Mouse (Mus musculus) liver, embryonic 13.5 days (tissue): ENCODE measurements around the gene Prrx1. TPM values are rescaled to one million over a fixed set of nuclear protein-coding genes. Genes with fewer than 3 reads are reported as not detected.

ENCODE experiments used
- ATAC-seq: fragments of 200-750 bp; cut with Nextera tagmentation; 2 replicates; pipeline ENCODE4 v1.8.0; 2017; ENCODE audit warnings: low read depth, mild to moderate bottlenecking, moderate number of reproducible peaks, moderate library complexity
- DNase-seq: peaks from one replicate; pipeline ENCODE4 v3.0.0; 2022
- H3K27ac ChIP-seq: fragments of 300-500 bp; sonication (generic); 2 replicates; pipeline ENCODE4 v1.5.1; 2015; ENCODE audit warnings: moderate library complexity, mild to moderate bottlenecking, inconsistent platforms
- H3K27me3 ChIP-seq: fragments of 300-500 bp; sonication (generic); 2 replicates; pipeline ENCODE4 v1.6.1; 2015; ENCODE audit warnings: mild to moderate bottlenecking, inconsistent platforms
- H3K36me3 ChIP-seq: fragments of 300-500 bp; sonication (generic); 2 replicates; pipeline ENCODE4 v1.6.1; 2015; ENCODE audit warnings: mild to moderate bottlenecking, inconsistent platforms
- H3K4me1 ChIP-seq: fragments of 300-500 bp; sonication (generic); replicated peaks from 2 replicates; pipeline ENCODE4 v1.6.1; 2015; ENCODE audit warnings: inconsistent platforms
- H3K4me2 ChIP-seq: fragments of 300-500 bp; sonication (generic); 2 replicates; pipeline ENCODE4 v1.6.1; 2015; ENCODE audit warnings: inconsistent platforms, mild to moderate bottlenecking, moderate library complexity
- H3K4me3 ChIP-seq: fragments of 300-500 bp; sonication (generic); replicated peaks from 2 replicates; pipeline ENCODE4 v1.5.1; 2015; ENCODE audit warnings: mild to moderate bottlenecking, inconsistent platforms
- H3K9ac ChIP-seq: fragments of 300-500 bp; sonication (generic); 2 replicates; pipeline ENCODE4 v1.6.1; 2015; ENCODE audit warnings: mild to moderate bottlenecking, inconsistent platforms
- H3K9me3 ChIP-seq: fragments of 300-500 bp; sonication (generic); replicated peaks from 2 replicates; pipeline ENCODE4 v1.6.1; 2016; ENCODE audit warnings: inconsistent platforms
- WGBS: fragments of 180-500 bp; shearing (Covaris S2); methylation state at CpG from one replicate; pipeline ENCODE4 v1.1.7; 2015; ENCODE audit not compliant: insufficient replicate concordance; 5-methylcytosine and 5-hydroxymethylcytosine counted together
- polyA plus RNA-seq: library from polyadenylated mRNA; unstranded; fragments of >200 nt; fragmentation: Nextera tagmentation; extraction: Ambion mirVana; gene quantifications from 2 replicates; pipeline ENCODE4 v1.2.1, GENCODE M21; 2015

The Prrx1 gene
- polyA plus RNA-seq, 1 experiment from 2014 or later, result 0.25 TPM

DNA sequence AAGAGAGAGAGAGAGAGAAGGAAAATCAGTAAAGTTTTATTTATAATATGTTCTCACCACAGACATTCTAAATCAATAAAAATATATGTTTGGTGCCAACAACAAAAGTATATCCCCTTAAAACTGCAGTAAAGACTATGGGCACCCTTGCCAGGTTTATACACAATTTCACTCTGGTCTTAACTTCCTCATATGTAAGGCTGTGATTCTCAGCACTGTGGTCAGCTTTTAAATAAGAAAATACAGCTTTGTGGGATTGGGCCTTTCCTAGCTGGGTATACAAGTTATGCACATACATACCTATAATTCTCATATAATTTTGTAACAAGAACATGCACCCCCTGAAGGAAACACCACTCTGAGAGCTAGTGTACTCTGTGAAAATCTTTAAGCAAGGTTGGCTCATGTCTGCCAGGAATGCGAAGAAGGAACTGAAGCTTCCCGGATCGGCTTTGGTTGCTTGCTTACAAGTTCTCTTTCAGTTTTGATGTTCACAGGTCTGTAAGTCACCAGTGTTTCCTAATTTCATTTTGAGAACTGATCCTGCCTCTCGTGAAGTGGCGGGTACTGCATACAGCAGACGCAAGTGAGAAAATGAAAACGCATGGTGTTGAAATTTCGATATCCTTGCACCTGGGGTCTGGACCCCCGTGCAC, 29.4 kb downstream of the Prrx1 start:
- H3K36me3 ChIP-seq, result no peaks in the 10 kb centered on the region
- no peak overlapping the region for H3K27ac ChIP-seq
- H3K4me1 ChIP-seq, result no peaks in the 10 kb centered on the region
- 74% methylated on average over 9 of the region's 9 CpGs for WGBS
- no peak overlapping the region for H3K4me3 ChIP-seq
- H3K9ac ChIP-seq, result no peak overlapping the region
- H3K27me3 ChIP-seq, result no peaks in the 10 kb centered on the region
- no peaks in the 10 kb centered on the region for H3K9me3 ChIP-seq
- no peak overlapping the region for H3K4me2 ChIP-seq
- no peak for ATAC-seq
- DNase-seq, result no peak

DNA sequence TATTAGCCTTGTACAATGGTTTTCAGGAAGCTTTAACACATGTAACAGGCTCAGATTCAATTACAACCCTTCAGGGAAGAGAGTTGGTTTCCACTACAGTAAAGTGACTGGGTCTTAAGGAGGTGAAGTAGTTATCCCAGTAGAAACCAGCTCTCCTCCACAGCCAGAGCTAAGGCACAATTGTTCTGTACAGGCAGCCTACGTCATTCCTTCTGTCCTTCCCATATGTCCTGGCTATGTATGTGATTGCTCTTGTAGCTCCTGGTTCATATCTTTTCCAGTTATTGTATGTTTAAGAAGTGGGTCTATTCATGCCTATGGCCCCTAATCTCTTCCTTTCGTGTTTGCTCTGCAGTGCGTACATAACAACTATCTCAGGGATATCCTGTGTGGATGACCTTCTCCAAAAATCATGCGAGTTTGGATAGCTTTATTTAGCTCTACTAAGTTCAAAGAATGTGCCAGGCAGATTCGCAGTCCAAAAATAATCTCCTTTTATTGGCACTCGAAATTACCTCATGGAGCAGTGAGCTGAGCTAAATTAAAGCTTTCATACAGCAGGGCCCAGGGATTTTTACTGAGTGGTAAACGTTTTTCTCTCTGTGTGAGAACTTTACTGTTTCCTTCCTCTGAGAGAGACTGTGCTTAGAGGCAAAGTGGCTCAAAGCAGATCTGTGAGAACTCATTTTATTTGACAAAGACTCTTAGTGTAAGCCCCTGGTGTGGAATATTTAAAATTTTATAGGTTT, 31.9 kb downstream of the Prrx1 start:
- no peak overlapping the region for H3K9ac ChIP-seq
- ATAC-seq (no peak), DNase-seq (no peak)
- H3K27ac ChIP-seq, result no peak overlapping the region
- no peaks in the 10 kb centered on the region for H3K9me3 ChIP-seq
- 39% methylated on average over 7 of the region's 7 CpGs for WGBS
- no peak overlapping the region for H3K4me3 ChIP-seq
- no peak overlapping the region for H3K4me2 ChIP-seq
- H3K27me3 ChIP-seq, result no peaks in the 10 kb centered on the region
- no peaks in the 10 kb centered on the region for H3K36me3 ChIP-seq
- no peaks in the 10 kb centered on the region for H3K4me1 ChIP-seq

DNA sequence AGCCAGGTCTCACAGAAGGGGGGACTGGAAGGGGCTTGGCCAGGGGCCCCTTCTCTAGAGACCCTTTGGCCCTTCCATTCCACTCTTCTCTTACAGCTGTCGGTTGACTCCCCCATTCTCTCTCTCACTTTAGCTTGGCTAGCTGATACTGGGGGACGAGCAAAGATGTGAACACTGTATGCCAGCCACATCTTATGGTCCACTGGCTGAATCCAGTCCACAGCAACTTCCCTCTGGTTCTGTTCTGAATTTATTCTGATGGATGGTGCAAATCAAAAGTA, 32.7 kb downstream of the Prrx1 start:
- no peaks in the 10 kb centered on the region for H3K36me3 ChIP-seq
- WGBS, result 50% methylated on average over 2 of the region's 2 CpGs
- ATAC-seq, result no peak
- no peaks in the 10 kb centered on the region for H3K9me3 ChIP-seq
- H3K4me1 ChIP-seq, result no peaks in the 10 kb centered on the region
- no peak overlapping the region for H3K27ac ChIP-seq
- no peak overlapping the region for H3K4me3 ChIP-seq
- H3K9ac ChIP-seq, result no peak overlapping the region
- no peak overlapping the region for H3K4me2 ChIP-seq
- H3K27me3 ChIP-seq, result no peaks in the 10 kb centered on the region
- DNase-seq, result no peak

DNA sequence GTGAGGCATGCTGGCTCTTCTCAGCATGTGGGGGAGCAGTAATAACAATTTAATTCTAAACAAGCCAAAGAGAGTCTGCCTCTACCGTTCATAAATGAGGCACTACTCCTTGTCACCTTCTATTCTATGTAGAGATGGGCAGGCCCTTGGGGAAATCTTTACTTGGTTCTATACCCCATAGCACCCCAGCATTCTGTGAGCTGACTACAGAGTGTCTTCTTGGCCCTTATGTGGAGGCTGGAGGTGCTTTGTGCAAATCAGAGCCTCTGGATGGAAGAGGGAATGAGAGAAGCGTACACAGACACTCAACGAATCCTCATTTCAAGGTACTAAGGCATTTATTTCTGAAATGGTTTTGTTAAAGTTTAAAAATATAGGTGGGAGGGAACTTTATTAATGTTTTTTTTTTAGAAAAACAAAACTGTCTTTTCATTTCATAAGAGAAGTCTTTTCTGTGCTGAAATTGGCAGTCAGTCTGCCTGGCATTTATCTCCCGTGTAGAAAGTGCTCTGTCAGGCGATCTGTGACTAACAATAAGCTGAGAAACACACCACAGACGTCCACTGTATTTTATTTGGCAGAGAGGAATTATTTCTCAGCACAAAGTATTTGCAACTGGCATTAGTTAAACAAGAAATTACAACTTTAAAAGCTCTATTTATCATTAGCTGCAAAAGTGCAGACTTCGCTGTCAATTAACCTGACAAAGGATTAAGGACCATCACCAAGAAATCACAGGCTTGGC, 33.2 kb downstream of the Prrx1 start:
- no peak overlapping the region for H3K27ac ChIP-seq
- no peak for ATAC-seq
- 62% methylated on average over 7 of the region's 7 CpGs for WGBS
- no peaks in the 10 kb centered on the region for H3K36me3 ChIP-seq
- no peak for DNase-seq
- H3K9me3 ChIP-seq, result no peaks in the 10 kb centered on the region
- H3K4me1 ChIP-seq, result no peaks in the 10 kb centered on the region
- no peak overlapping the region for H3K9ac ChIP-seq
- no peaks in the 10 kb centered on the region for H3K27me3 ChIP-seq
- no peak overlapping the region for H3K4me3 ChIP-seq
- H3K4me2 ChIP-seq, result no peak overlapping the region

DNA sequence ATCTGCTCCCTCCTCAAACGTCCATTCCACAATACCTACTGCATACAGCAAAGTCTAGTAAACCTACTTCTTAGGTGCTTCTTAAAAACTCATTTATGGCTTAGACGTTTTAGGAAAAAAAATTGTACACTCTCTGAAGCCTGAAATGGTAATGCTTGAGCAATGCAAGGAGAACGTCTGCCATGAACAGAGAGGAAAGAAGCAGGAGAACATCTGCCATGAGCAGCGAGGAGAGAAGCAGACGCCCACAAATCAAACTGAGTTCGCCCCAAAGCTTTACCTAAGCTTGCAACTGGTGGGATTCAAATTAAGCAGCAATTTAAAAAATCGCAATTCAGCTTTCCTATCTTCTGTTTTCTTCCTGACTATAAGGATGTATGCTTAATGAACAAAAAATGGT, 36.4 kb downstream of the Prrx1 start:
- no peak for ATAC-seq
- no peaks in the 10 kb centered on the region for H3K9me3 ChIP-seq
- 65% methylated on average over 7 of the region's 7 CpGs for WGBS
- no peak overlapping the region for H3K27ac ChIP-seq
- DNase-seq, result no peak
- no peaks in the 10 kb centered on the region for H3K4me1 ChIP-seq
- H3K4me2 ChIP-seq, result no peak overlapping the region
- H3K36me3 ChIP-seq, result no peaks in the 10 kb centered on the region
- no peaks in the 10 kb centered on the region for H3K27me3 ChIP-seq
- no peak overlapping the region for H3K9ac ChIP-seq
- H3K4me3 ChIP-seq, result no peak overlapping the region

DNA sequence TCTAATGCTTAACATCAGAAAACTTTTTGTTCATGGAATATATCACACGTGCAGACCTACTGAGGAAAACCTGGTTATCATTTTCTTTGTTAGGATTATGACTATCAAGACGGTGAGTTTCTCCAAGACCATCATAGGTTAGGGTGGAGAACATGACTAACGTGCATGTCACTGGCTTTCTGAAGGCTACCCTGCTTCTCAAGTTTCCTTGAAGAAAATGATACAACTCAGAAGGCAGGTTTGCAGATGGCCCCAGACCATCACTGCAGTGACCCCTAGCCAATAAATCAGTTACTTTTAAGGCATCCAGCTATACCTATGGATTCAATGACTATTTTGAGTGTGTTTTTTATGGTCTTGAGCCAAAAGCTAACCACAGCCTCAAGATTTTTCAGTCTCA, 38.6 kb downstream of the Prrx1 start:
- 63% methylated on average over 3 of the region's 3 CpGs for WGBS
- H3K4me2 ChIP-seq, result no peak overlapping the region

DNA sequence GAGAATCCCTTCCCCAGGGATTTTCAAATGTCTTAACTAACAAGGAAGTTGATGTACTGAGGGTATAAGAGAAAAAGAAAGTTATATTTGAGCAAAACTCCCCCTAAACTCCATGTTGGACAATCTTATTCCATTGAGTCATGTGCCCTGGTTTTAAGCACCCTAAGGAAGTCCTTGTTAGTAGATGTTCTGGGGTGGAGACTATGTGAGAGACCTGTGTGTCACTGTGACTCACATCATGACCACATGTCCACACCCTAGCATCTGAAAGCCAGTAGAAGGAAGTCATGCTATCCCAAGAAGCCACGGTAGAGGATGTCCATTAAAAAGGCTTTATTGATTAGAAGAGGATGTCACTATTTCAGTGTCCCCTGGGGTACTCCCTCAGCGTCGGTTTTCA, 40.4 kb downstream of the Prrx1 start:
- H3K27me3 ChIP-seq, result no peaks in the 10 kb centered on the region
- H3K36me3 ChIP-seq, result no peaks in the 10 kb centered on the region
- DNase-seq (no peak), ATAC-seq (no peak)
- no peaks in the 10 kb centered on the region for H3K9me3 ChIP-seq
- H3K27ac ChIP-seq, result no peak overlapping the region
- no peak overlapping the region for H3K4me2 ChIP-seq
- H3K4me3 ChIP-seq, result no peak overlapping the region
- WGBS, result 63% methylated on average over 3 of the region's 3 CpGs
- H3K4me1 ChIP-seq, result no peaks in the 10 kb centered on the region
- H3K9ac ChIP-seq, result no peak overlapping the region

More for the DNA sequence above, 38.6 kb downstream of the Prrx1 start:
- ATAC-seq (no peak), DNase-seq (no peak)
- H3K36me3 ChIP-seq, result no peaks in the 10 kb centered on the region
- no peaks in the 10 kb centered on the region for H3K4me1 ChIP-seq
- no peak overlapping the region for H3K9ac ChIP-seq
- H3K27me3 ChIP-seq, result no peaks in the 10 kb centered on the region
- no peaks in the 10 kb centered on the region for H3K9me3 ChIP-seq
- no peak overlapping the region for H3K27ac ChIP-seq
- no peak overlapping the region for H3K4me3 ChIP-seq

DNA sequence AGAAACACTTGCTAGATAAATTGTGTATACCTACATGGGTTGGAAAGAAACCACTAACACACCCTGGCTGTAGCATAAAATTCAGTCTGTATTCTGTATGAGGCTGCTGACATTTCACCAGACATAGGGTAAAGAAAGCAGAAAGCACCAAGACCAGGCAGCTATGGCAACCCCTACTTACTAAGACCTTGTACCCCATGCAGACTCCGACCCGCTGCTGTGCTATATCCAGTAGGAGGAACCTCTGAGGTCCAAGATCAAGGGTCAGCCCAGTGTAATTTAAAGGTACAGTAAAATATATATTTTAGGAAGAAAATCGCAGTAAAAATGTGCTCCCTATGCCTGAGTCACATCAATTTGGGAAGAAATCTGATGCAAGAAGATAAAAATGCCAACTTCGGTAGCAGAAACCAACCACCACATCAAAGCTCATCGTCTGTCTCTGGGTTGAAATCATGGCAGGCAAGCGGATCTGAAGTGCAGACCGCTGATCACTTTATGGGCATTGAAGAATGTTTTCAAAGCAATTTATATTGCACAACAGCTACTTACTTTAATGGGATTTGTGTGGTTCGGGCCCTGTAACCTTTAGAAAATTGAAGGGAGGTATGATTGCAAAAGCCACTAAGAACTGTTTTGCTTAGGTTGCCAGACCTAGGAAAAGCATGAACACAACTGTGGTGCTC, 46.5 kb downstream of the Prrx1 start:
- Histone ChIP-seq H3K9me3 (no peaks in the 10 kb centered on the region), H3K27ac (no peak overlapping the region)

DNA sequence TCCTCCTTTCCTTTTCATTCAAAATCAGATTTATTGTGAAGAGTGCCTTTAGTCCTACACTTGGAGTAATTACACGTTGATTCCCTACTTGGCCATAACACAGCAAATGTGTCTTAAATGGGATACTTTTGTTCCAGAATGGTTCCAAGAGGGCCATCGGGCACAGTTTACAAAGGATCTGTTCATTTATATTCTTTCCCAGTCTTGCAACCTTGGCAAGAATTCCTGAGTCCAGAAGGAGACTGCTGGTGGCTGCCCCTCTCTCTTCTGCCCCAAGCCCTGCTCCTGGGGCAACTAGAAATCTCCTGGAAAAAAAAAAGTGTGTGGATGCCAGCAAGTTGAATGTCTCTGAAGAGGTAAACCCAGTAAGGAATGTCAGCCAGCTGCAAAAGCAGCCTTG, 56.2 kb downstream of the Prrx1 start:
- Histone ChIP-seq H3K4me3 (no peak overlapping the region), H3K9me3 (no peaks in the 10 kb centered on the region), H3K27ac (no peak overlapping the region), H3K4me2 (no peak overlapping the region), H3K36me3 (no peaks in the 10 kb centered on the region), H3K4me1 (no peaks in the 10 kb centered on the region), H3K9ac (no peak overlapping the region), H3K27me3 (no peaks in the 10 kb centered on the region)
- WGBS, result 59% methylated on average over 2 of the region's 2 CpGs
- ATAC-seq (no peak), DNase-seq (no peak)

More for the DNA sequence above, 46.5 kb downstream of the Prrx1 start:
- Histone ChIP-seq H3K4me2 (no peak overlapping the region), H3K9ac (no peak overlapping the region), H3K27me3 (no peaks in the 10 kb centered on the region), H3K36me3 (no peaks in the 10 kb centered on the region), H3K4me1 (no peaks in the 10 kb centered on the region), H3K4me3 (no peak overlapping the region)
- DNase-seq (no peak), ATAC-seq (no peak)
- 81% methylated on average over 8 of the region's 8 CpGs for WGBS

DNA sequence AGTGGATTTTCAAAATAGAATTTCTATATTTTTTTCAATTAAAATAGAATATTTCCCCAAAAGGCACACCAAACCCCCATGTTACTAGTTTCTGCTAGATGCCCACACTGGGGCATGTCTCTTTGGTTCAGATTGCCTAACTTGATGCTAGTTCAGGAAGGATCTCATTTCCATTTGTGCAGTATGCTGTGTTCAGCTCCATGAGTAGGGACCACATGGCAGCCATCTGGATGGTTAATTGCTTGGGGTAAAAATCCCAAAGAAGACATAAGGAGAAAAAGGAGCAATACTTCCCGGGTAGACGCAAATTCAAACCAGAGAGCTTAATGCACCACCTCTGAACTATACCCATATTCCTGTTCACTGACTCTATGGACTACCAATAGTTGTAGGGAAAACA, 57.6 kb downstream of the Prrx1 start:
- Histone ChIP-seq H3K27me3 (no peaks in the 10 kb centered on the region), H3K9me3 (no peaks in the 10 kb centered on the region), H3K4me1 (no peaks in the 10 kb centered on the region), H3K36me3 (no peaks in the 10 kb centered on the region), H3K4me2 (no peak overlapping the region), H3K4me3 (no peak overlapping the region), H3K9ac (no peak overlapping the region), H3K27ac (no peak overlapping the region)
- DNase-seq (no peak), ATAC-seq (no peak)
- 72% methylated on average over 2 of the region's 2 CpGs for WGBS

DNA sequence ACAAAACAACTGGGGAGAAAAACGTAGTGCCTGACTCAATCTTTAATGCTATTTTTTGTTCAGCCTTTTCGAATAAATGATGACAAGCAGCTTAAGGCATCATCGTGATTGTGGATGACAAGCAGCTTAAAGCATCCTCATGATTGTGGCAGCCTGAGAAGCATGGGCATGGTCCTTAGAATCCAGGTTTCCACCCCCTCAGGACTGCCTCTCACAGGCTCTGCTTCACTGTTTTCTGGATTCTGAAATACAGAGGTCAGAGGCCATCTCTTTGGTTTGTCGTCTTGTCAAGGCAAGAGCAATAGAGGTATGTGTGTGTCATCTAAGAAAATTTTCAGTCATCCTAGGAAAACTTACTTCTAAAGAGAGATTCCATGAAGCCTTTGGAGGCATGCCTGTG, 60.7 kb downstream of the Prrx1 start:
- no peak for DNase-seq
- Histone ChIP-seq H3K9ac (no peak overlapping the region), H3K27ac (no peak overlapping the region), H3K4me3 (no peak overlapping the region), H3K4me2 (no peak overlapping the region), H3K36me3 (no peaks in the 10 kb centered on the region), H3K4me1 (no peaks in the 10 kb centered on the region), H3K9me3 (no peaks in the 10 kb centered on the region), H3K27me3 (no peaks in the 10 kb centered on the region)
- no peak for ATAC-seq
- 68% methylated on average over 4 of the region's 4 CpGs for WGBS
